Mouse (Mus musculus): ENCODE measurements around the gene Rab6a.
A peak's percentile ranks its signal among the peaks of the same experiment; 100 is the strongest.

Rab6a gene

DNA sequence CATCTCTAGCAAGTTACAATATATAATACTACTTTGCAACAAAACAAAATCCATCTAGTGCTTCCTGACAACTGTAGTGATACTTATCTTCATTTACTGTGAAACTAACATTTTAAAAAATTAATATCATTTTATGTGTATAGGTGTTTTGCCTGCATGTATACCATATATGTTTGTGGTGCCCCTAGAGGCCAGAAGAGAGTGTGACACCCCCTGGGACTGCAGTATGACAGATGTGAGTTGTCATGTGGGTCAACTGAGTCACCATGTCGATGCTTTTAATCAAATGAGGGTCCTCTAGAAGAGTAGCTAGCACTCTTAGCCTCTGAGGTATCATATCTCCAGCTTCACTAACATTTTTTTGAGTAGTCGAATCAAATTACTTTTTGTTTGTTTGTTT lies 15.1 kb downstream of the Rab6a start:
- DNase-seq (ENCODE audit: low read depth in 1 of 2, low spot score in 2 of 2) = no peak

DNA sequence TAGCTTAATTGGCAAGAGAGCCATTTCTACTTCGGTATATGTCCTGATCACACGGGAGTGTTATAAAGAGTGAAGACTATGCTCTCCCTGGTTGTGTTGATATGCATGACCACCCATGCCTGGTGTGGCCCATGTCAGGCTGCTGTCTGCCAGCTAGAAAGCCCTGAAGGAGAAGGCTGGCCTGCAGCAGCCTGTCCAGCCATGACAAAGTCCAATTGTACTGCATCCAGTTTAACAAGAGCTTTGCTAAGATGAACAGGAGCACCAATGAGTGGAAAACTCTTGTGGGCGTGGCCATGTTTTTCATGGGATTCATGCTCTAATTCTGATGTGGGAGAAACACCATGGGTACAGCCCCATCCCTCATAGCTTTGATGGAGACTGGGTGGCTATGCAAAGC lies 17.3 kb downstream of the Rab6a start:
- DNase-seq (ENCODE audit: low read depth in 1 of 2, low spot score in 2 of 2) = no peak

DNA sequence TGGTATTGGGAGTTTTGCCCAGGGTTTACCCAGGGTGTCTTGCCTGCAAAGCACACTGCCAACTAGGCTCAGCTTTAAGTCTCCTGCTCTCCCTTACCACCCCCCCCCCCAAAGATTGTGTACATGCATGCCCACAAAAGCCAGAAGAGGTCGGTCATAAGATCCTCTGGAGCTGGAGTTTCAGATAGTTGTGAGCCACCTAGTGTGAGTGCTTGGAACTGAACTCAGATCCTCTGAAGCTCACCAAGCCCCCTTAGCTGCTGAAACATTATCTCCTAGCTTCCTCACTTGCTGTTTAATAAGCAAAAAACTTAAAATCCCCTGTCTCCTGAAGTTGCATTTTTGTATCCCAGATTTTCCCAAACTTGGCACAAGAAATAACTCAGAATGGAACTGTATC lies 30.4 kb downstream of the Rab6a start:
- no peak for DNase-seq (ENCODE audit: low read depth in 1 of 2, low spot score in 2 of 2)

DNA sequence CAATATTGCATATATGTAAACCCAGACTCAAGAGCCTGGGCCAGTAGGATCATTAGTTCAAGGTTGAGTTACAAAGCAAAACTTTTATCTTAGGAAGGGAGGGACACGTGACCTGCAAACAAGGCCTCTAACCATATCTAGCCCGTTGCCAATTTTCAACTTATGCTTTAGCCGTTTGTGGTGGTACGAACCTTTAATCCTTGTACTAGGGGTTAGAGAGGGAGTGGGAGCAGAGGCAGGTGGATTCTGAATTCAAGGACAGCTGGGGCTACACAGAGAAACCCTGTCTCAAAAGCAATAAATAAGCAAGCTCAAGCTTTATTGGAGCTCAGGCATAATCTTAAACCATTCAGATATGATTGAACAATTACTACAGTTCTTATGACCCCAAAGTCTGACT lies 35.2 kb downstream of the Rab6a start:
- DNase-seq (ENCODE audit: low read depth in 1 of 2, low spot score in 2 of 2) = no peak

DNA sequence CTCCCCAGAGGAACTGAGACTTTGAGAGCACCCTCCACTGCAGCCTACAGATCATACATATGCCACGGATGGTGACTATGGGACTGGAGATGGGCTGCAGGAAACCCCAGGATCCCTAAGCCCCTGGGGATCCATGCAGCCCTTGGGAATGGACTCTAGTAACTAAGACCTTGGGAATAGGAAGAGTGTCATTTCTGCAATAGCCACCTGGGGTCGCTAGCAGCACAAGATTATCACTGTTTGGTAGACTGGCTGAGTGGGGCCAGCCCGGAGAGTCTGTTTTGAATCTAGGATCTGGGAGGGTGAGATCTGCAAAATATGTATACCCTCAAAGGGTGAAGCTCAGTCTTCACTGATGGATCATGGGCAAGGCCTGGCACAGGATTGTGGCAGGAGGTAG lies 37.9 kb downstream of the Rab6a start:
- peak in 1 of 2 experiments; percentile 41 for DNase-seq (ENCODE audit: low read depth in 1 of 2, low spot score in 2 of 2)

DNA sequence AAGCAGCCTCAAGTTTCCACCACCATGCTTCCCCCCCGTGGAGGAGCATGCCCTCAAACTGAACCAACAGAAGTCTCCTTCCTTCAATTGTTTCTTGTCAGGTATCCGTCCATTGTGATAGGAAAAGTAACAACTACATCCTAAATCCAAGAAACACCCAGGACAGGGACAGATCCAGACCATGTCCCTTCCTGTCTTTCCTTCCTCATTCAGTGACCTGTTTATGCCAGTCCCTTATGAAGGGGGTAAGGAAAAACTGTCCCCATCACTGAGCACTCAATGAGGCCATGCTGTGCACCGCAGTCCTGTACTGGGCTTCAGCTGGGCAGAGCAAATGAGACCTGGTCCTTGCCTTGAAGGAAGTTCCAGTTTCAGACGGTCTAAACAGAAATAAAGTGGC lies 41.9 kb downstream of the Rab6a start:
- no peak for DNase-seq (ENCODE audit: low read depth in 1 of 2, low spot score in 2 of 2)

DNA sequence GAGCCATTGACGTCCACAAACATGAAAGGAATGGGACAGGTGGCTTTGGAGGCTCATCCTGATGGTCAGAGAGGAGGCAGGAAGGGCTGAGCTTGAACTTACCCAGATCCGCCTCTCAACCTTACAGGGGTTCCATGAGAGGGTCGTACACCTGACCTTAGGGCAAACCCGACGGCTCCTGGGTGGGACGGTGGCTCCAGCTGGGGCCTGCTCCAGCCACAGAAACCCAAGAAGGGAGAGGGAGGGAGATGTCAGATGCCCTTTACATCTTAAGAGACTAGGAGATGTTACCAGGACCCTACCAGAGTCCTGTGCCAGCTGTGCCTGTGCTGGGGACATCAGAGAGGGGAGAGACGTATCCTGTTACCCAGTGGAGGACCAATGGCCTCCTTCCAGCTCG lies 42.6 kb downstream of the Rab6a start:
- DNase-seq (ENCODE audit: low read depth in 1 of 2, low spot score in 2 of 2) = no peak

DNA sequence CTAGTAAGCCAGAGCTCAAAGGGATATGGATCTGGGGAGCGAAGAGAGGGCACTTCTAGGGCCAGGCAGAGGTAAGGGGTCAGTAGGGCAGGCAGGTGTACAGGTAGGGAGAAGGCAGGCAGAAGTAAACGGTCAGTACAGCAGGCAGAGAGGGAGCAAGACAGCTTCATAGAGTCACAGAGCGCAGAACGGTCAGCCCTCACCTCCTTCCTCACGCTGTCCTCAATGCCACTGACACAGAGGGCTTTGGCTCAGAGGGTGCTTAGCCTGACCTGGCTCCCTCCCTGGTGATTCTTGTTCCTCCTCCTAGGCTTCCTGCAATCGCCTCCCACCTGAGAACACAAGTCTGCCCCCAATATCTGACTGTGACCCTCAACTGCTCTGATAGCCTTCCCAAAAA lies 43.2 kb downstream of the Rab6a start:
- no peak for DNase-seq (ENCODE audit: low read depth in 1 of 2, low spot score in 2 of 2)

DNA sequence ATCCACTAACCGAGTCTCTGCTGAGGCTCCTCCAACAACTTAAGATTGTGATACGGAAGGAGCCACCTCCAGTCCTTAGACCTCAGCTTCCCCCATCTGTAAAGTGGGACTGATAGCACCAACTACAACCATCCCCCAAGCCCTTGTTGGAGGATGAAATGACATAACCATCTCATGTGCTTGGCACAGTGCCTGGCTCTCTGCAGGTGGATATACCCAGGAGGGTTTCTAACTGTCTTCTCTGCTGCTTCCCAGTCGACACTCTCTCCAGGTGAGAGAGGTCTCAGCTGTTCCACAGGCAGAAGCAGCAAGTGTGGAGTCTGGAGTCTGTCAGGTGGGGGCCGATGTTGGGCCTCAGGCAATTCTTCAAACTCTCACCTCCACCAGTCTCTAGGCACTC lies 43.8 kb downstream of the Rab6a start:
- DNase-seq (ENCODE audit: low read depth in 1 of 2, low spot score in 2 of 2) = no peak

DNA sequence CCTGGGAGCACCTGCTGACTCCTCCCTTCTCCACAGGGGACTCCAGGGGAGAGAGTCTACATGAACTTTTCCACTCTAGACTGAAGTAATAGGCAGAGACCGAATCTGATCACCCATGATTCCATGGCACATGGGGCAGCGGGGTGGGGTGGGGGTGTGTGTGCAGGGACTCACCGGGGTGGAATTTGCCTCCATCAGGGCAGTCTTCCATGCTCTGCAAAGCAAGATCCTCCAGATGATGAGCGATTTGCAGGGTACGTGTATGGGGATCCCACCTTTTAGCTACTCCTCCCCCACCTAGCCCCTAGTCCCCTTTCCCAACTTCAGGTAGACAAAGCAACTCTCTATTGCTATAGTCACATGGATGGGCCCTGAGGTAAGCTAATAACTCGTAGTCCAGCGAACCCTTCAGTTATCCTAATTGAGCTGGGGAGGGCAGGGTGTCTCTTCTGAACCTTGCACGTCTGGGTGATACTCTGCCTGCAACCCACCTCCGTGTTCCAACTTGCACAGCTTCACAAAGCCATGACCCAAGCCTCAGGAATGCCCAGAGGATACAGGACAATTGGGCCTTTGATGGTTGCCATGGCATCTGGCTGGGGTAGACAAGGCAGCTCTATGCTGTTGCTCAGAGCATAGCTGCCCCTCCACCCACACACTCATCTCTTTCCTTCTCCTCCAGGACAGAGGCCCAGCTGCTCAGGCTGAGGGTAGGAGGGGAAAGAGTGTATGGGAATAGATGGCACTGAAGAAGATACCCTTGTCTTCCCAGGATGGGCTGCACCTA lies 46.5 kb downstream of the Rab6a start:
- DNase-seq (ENCODE audit: low read depth in 1 of 2, low spot score in 2 of 2) = no peak

DNA sequence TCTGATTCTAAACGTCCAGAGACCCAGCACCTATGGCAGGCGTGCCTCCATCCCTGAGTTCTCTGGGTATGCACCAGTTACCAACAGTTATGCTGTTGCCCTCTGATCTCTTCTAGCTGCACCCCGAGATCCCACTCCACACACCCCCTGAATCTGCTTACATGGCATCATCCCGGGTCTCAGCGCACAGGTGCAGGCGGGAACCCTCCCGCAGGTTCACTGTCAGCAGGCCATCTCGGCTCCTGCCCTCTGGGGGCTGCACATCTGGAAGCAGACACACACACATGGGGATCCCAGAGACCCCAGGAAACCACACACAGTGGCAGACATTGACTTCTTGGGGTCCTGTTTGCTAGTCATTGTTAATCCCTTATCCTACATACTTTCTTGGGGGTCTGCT lies 47.2 kb downstream of the Rab6a start:
- DNase-seq (ENCODE audit: low read depth in 1 of 2, low spot score in 2 of 2) = no peak

DNA sequence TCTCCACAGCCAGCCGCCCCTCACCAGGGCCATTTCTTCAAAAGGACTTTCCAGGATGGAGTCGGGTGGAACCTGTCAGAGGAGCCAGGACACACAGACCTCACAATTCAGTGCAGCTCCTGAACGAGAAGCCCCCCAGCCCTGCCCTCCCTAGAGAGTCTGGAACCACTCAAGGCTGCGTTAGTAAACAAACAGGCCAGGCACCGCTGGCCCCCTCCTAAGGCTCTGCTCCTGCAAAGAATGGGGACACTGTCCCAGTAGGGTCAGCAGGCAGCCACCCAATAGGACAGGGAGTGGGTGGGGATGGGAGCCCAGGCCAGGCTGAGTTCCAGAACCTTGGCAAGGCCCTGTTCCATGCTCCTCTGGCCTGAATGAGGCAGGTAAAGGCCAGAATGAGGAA lies 49.5 kb downstream of the Rab6a start:
- no peak for DNase-seq (ENCODE audit: low read depth in 1 of 2, low spot score in 2 of 2)

DNA sequence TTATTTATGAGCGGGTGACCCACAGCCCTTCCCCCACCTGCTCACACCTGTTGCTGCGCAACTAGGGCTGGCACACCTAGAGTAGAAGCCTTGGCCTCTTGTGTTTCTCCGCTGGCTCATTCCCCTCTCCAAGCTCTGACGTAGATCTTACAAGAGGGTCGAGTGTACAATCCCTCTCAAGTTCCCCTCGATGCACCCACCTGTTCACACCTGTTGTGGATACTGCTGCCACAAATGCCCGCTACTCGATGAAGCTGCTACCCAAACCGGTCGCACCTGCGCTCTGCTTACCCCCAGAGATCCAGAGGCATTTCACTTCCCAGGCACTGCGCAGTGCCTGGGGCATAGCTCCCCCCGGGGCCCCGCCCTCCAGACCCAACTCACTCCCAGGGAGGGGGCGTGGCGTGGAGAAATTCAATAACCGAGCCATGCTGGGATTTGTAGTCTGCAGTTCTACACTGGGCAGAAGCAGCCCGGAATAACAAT lies 50.9 kb downstream of the Rab6a start:
- no peak for DNase-seq (ENCODE audit: low read depth in 1 of 2, low spot score in 2 of 2)

DNA sequence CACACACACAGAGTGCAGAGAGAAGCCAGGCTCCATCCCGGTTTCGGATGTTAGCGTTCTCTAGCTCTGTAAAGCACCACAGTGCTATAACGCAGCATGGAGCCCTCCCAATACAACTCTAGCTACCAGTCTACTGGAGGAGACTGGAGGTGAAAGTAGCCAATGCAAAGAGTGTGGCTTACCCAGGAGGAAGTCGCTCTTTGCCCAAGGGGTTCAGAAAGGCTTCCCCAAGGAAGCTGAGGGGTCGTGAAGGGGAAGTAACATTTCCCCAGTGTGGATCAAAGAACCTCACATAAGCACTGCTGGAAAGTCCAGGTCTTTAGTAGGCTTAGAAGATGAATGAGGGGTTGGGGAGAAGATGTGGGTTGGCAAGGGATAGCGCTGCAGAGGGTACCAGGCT lies 54.1 kb downstream of the Rab6a start:
- DNase-seq (ENCODE audit: low read depth in 1 of 2, low spot score in 2 of 2) = no peak

DNA sequence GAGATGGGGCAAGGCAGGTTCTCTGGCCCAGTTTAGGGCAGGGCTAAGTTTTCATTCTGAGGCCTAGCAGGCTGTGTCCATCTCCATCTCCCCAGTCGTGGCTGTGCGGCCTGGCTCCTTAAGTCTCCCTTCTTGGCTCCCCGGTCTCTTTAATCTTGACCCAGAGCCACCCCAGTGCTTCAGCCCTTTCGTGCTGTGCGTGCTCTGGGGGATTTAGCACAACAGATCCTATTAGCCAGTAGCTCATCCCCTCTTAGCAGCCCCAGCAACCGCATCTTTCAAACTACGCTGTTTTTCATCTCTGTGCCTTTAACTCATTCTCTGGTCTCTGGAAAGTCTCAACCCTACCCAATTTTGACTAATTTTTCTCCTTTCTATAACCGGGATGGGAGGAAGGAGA lies 55.0 kb downstream of the Rab6a start, which contains the start of gene Plekhb1:
Gene Plekhb1 (minus strand): TSS at position 184 of the 400 bp plus-strand sequence.
- DNase-seq (ENCODE audit: low read depth in 1 of 2, low spot score in 2 of 2) = no peak

DNA sequence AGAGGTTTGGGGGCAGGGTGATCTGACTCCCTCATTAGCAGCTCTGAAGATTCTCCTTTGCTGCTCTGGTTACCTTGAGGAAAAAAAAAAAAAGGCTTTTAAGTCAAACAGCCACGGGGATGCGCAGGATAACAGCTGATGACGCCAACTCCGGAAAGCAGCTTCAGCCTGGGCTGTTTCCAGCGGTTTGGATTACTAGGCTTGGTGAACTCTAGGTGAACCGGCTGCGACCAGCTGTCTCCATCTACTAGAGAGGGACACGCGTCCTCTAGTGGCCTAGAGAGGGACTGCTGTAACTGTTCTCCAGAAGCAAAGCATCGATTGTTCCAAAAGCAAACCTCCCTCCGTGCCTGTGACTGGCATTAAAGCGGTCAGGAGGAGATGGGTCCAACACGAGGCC lies 56.0 kb downstream of the Rab6a start:
- peak; percentile 45 to 69 for DNase-seq (ENCODE audit: low read depth in 1 of 2, low spot score in 2 of 2)

DNA sequence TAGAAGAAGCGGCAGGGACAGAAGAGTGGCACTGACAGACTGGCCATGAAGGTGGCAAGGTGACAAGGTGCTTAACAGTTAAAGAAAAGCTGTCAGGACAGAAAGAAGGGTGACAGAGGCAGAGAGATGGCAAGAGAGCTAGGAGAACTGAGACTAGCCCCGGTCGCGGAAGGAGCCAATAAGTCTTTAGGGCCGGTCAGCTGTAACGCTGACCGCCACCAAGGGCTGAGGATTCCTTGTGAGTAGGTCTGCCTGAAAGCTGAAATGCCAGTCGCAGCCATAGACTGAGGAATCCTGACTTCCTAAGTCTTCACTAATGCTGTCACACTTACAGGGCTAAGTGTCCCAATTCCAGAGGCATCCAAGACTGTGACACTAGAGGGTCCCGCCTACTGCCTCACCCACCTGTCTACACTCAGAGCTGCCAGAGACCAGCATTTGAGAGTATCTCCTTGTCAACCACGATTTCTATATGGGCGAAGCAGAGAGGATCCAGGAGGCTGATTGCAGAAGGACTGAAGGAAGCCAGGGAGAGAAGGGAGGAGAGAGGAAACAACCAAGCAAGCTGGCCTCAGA lies 56.6 kb downstream of the Rab6a start:
- DNase-seq (ENCODE audit: low read depth in 1 of 2, low spot score in 2 of 2) = no peak

DNA sequence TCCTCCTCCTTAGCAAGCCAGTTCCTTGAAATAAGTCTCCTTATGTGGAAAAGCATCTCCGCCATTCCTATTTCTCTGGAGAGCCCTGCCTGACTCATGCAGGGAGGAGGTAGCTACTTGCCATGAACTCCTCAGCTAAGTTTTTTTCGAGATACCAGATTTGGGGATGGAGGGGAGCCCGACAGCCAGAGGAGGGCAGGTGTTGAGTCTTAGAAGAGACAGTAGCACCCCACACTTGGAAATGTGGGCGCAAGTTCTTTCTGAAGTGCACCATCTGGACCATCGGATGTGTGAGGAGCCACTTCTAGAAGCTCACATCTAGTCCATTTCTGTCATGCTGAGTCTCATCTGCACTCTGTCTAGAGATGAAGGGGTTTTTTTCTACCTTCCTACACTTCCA lies 63.4 kb downstream of the Rab6a start:
- no peak for DNase-seq (ENCODE audit: low read depth in 1 of 2, low spot score in 2 of 2)

DNA sequence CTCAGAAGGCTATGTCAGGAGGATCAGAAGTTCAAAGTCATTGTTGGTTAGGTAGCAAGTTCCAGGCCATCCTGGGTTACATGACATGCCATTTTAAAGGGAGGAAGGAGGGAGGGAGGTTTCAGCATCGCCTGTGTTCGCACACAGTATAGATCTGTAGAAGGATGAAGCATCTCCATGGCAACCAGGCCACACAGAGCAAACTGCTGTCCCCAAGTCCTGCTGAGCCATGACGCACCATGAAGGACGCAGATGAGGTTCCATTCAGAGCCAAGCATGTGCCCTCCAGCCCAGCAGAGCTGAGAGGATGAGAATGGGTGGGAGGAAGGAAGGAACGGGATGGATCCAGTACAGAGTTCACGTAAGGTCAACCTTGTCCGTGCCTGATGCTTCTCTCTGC lies 66.2 kb downstream of the Rab6a start:
- no peak for DNase-seq (ENCODE audit: low read depth in 1 of 2, low spot score in 2 of 2)

DNA sequence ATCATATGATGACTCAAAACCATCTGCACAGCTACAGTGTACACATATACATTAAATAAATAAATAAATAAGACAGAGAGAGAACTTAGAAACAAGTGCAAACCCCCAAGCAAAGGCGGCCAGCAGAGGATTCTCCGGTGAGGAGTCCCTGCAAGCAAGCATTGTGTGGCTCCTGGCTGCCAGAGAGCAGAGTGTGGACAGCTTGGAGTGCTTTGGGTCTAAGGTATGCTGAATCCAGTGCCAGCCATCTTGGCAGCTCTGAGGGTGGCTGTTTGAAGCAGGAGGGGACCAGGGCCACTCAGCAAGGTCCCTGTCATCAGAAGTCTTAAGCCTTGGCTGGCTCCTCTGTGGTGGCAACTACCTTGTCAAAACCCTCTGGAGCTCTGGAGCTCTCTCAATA lies 67.7 kb downstream of the Rab6a start:
- DNase-seq (ENCODE audit: low read depth in 1 of 2, low spot score in 2 of 2) = no peak

DNA sequence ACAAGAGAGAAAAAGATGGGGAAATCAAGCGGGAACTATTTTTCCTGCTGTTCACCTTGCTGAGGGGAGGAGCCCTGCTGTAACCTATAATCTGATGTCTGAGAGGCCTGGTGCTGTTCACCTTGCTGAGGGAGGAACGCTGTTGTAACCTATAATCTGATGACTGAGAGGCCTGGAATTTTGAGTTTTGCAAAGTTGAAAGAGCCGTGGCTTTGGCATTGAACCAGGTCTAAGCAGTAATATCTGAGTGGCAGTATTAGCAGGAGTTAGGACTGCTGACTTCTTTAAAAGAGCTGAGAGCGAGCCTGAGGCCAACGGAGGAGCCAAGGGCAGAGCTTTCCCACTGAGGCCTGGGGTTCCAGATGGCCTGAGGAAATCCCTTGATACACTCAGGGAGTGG lies 70.8 kb downstream of the Rab6a start:
- no peak for DNase-seq (ENCODE audit: low read depth in 1 of 2, low spot score in 2 of 2)

DNA sequence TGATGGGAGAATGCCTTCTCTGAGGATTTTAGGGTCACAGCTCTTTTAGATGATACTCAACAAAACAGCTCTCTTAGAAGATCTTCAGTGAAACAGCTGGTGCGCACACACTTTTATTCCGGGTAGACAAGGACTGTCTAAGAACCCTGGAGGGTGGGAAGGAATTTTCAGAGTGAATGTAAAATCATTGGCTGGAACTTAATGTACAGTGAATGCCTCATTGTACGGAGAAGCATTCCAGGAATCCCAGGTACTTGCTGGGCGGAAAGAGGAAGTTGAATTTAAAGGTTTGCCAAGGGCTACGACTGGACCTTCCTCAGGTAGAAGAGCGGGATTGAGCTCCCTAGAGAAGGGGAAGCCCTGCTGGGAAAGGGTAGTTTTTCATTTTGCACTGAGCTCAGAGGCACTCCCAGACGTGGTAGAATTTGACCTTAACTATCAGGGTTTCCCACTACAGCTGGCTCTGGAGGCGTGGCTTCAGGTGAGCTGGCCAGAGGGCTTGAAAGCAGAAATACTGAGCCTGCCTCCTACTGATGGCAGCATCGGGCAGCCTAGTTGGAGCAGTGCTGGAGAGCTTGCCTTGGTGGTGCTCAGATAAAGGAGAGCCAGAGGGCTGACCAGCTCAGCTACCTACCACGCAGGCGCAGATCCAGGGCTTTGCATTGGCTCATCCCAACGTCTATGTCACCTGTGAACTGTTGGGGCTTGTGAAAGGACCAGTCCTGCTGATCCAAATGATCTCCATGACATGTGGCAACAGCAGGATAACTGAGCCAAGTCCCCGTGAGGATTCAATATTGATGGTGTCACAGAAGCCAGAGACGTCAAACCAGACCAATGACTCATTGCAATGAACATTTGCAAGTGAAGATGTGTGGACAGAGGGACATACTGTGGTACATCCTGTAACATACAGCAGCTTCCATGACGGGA lies 72.0 kb downstream of the Rab6a start:
- DNase-seq (ENCODE audit: low read depth in 1 of 2, low spot score in 2 of 2) = no peak
